Mouse (Mus musculus) splenic B cell, adult 2 months (primary cell): ENCODE data around the gene Gm6583.

Experiments
- DNase-seq: peaks from one replicate; pipeline ENCODE4 v3.0.0-alpha.2; 2011; ENCODE audit warnings: low read depth, low spot score
- H3K27me3 ChIP-seq: 2 replicates; pipeline ENCODE4 v1.6.1; 2012; ENCODE audit warnings: mild to moderate bottlenecking, low read length, moderate library complexity, mixed read lengths; ENCODE audit not compliant: control insufficient read depth, poor library complexity, insufficient read depth, severe bottlenecking
- H3K36me3 ChIP-seq: 2 replicates; pipeline ENCODE4 v1.6.1; 2012; ENCODE audit warnings: mild to moderate bottlenecking, low read length, moderate library complexity, mixed read lengths; ENCODE audit not compliant: control insufficient read depth, poor library complexity, insufficient read depth, severe bottlenecking

The Gm6583 gene

GRCm38 (mm10) chr5:112381154-112381553 lies 25.3 kb upstream of the Gm6583 start:
- no peaks in the 10 kb centered on the region for H3K27me3 ChIP-seq
- DNase-seq: no peak
- no peaks in the 10 kb centered on the region; the same call in 1 of the 2 replicates for H3K36me3 ChIP-seq

- H3K27me3 ChIP-seq: no peaks in the 10 kb centered on the region
- DNase-seq: no peak
Measured at GRCm38 (mm10) chr5:112378716-112379115, 22.9 kb upstream of the Gm6583 start.

GRCm38 (mm10) chr5:112377380-112377779 lies 21.5 kb upstream of the Gm6583 start:
- no peaks in the 10 kb centered on the region for H3K27me3 ChIP-seq
- no peak for DNase-seq
- no peaks in the 10 kb centered on the region; the same call in 1 of the 2 replicates for H3K36me3 ChIP-seq

More at GRCm38 (mm10) chr5:112378716-112379115, 22.9 kb upstream of the Gm6583 start:
- no peaks in the 10 kb centered on the region; the same call in 1 of the 2 replicates for H3K36me3 ChIP-seq

GRCm38 (mm10) chr5:112376111-112376510 lies 20.3 kb upstream of the Gm6583 start:
- Histone ChIP-seq H3K27me3 (no peaks in the 10 kb centered on the region), H3K36me3 (peaks cover 3% of the 10 kb centered on the region)
- DNase-seq: no peak

GRCm38 (mm10) chr5:112371933-112372332 lies 16.1 kb upstream of the Gm6583 start:
- no peak for DNase-seq
- no peaks in the 10 kb centered on the region for H3K27me3 ChIP-seq

GRCm38 (mm10) chr5:112370236-112370813 lies 14.5 kb upstream of the Gm6583 start:
- DNase-seq: no peak
- peaks cover 3% of the 10 kb centered on the region; the same call in 1 of the 2 replicates for H3K36me3 ChIP-seq
- no peaks in the 10 kb centered on the region for H3K27me3 ChIP-seq

More at GRCm38 (mm10) chr5:112371933-112372332, 16.1 kb upstream of the Gm6583 start:
- peaks cover 3% of the 10 kb centered on the region for H3K36me3 ChIP-seq

- peaks cover 3% of the 10 kb centered on the region for H3K36me3 ChIP-seq
- no peaks in the 10 kb centered on the region for H3K27me3 ChIP-seq
- DNase-seq: peak; percentile 47
Measured at GRCm38 (mm10) chr5:112369326-112369725, 13.5 kb upstream of the Gm6583 start.

GRCm38 (mm10) chr5:112368666-112369065 lies 12.8 kb upstream of the Gm6583 start:
- DNase-seq: no peak

GRCm38 (mm10) chr5:112367929-112368328 lies 12.1 kb upstream of the Gm6583 start:
- peaks cover 3% of the 10 kb centered on the region for H3K36me3 ChIP-seq
- no peaks in the 10 kb centered on the region for H3K27me3 ChIP-seq
- DNase-seq: no peak

More at GRCm38 (mm10) chr5:112368666-112369065, 12.8 kb upstream of the Gm6583 start:
- Histone ChIP-seq H3K27me3 (no peaks in the 10 kb centered on the region), H3K36me3 (peaks cover 3% of the 10 kb centered on the region)

GRCm38 (mm10) chr5:112367338-112367737 lies 11.5 kb upstream of the Gm6583 start:
- DNase-seq: no peak
- no peaks in the 10 kb centered on the region for H3K27me3 ChIP-seq
- H3K36me3 ChIP-seq: peaks cover 3% of the 10 kb centered on the region

GRCm38 (mm10) chr5:112366879-112367278 lies 11.0 kb upstream of the Gm6583 start:
- H3K27me3 ChIP-seq: no peaks in the 10 kb centered on the region
- H3K36me3 ChIP-seq: peaks cover 1% of the 10 kb centered on the region
- no peak for DNase-seq

- Histone ChIP-seq H3K27me3 (no peaks in the 10 kb centered on the region), H3K36me3 (no peaks in the 10 kb centered on the region; the same call in 1 of the 2 replicates)
- no peak for DNase-seq
Measured at GRCm38 (mm10) chr5:112364184-112364797, 8.5 kb upstream of the Gm6583 start.

- Histone ChIP-seq H3K36me3 (peaks cover 7% of the 10 kb centered on the region; the same call in 1 of the 2 replicates), H3K27me3 (no peaks in the 10 kb centered on the region)
- DNase-seq: no peak
Measured at GRCm38 (mm10) chr5:112360077-112360476, 4.2 kb upstream of the Gm6583 start.

- H3K36me3 ChIP-seq: peaks cover 7% of the 10 kb centered on the region; the same call in 1 of the 2 replicates
- H3K27me3 ChIP-seq: no peaks in the 10 kb centered on the region
- no peak for DNase-seq
Measured at GRCm38 (mm10) chr5:112359520-112359919, 3.7 kb upstream of the Gm6583 start.

GRCm38 (mm10) chr5:112356322-112356721 lies 489 bp upstream of the Gm6583 start:
- DNase-seq: no peak
- Histone ChIP-seq H3K27me3 (no peaks in the 10 kb centered on the region), H3K36me3 (peaks cover 11% of the 10 kb centered on the region; the same call in 1 of the 2 replicates)
